Mouse (Mus musculus): ENCODE data around the gene Cdk5rap2.

DNA sequence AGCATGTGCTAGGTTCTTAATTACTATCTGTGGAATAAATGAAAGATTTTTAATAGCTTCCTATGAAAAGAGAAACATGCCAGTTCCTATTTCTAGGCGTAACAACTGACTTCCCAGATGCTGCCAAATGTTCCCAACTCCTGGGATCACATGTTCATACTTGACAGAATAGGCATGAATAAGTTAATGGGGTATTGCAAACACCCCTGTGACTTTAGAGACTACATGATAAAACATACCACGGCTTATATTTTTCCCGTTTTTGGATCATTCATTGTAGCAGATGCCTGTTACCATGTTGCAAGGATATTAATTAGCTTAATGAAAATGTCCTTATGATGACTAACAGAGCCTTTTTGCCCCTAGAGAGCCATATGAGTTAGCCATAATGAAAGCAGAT lies 36.5 kb upstream of the Cdk5rap2 start:
- TF ChIP-seq CTCF (IDR thresholded peaks at IDR 0.05; ENCODE audit: extremely low read depth, insufficient read depth, insufficient read length, insufficient replicate concordance) (no peak), POLR2A (IDR thresholded peaks at IDR 0.05; ENCODE audit: low read depth, low read length) (no peak)
